Mouse (Mus musculus) liver, postnatal 0 days (tissue): ENCODE results near the gene 4922502D21Rik.

Source experiments
- CTCF ChIP-seq: sonication (generic); IDR thresholded peaks from 2 replicates; pipeline ENCODE4 v1.5.1; 2016; ENCODE audit warnings: antibody characterized with exemption, low read depth
- EP300 ChIP-seq: IDR thresholded peaks from 2 replicates; pipeline ENCODE4 v1.6.1; 2016; ENCODE audit warnings: antibody characterized with exemption, low read depth, mild to moderate bottlenecking

DNA sequence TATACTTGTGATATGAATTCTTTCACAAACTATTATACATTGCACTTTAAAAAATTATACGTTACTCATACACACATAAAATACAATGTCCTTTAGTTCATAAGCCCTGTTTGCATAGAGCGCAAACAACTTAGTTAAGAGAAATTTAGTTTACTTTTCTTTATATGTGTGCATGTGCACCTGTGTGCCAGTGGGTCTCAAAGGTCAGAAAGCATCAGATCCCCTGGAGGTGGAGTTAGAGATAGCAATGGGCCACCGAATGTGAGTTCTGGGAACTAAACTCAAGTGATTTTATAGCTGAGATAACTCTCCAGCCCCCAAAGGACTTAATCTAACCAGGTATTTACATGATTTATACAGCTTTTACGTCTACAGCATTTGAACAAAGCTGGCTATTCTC, 12.3 kb downstream of the 4922502D21Rik start:
- TF ChIP-seq CTCF (no peak), EP300 (no peak)
